Mouse (Mus musculus) cortical plate, adult 2 months (tissue): Measurements from ENCODE around the gene Chga.

Source experiments
- CTCF ChIP-seq: fragments of 200-500 bp; IDR thresholded peaks from 2 replicates; pipeline ENCODE4 v1.5.1; 2011; ENCODE audit warnings: mild to moderate bottlenecking, control low read depth, low read length; ENCODE audit not compliant: insufficient read depth; ENCODE audit errors: extremely low read depth
- POLR2A ChIP-seq: fragments of 200-500 bp; IDR thresholded peaks from 2 replicates; pipeline ENCODE4 v1.6.1; 2011; ENCODE audit warnings: mild to moderate bottlenecking, low read length, control low read depth; ENCODE audit not compliant: insufficient read depth; ENCODE audit errors: extremely low read depth

DNA sequence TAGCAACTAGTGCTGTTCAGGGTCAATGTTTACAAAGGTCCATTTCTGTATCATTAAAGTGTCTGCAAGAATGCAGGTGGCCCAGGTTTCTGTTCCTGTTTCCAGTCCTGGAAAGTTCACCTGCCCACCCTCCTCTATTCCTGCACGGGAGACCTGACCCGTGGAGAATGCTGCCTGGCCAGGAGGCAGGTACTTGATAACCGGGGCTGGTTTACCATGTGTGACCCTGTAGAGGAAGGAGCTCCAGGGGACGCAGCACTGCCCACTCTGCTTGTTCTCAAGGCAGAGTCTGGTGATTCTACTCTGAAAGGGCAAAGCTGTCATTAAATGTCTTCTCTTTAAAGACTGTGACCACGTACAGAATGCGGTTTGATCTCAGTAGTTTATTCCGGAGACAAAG lies 13.4 kb downstream of the Chga start:
- TF ChIP-seq POLR2A (no peak), CTCF (no peak)
